Mouse (Mus musculus): ENCODE data around the gene C2cd4d.

The C2cd4d gene

DNA sequence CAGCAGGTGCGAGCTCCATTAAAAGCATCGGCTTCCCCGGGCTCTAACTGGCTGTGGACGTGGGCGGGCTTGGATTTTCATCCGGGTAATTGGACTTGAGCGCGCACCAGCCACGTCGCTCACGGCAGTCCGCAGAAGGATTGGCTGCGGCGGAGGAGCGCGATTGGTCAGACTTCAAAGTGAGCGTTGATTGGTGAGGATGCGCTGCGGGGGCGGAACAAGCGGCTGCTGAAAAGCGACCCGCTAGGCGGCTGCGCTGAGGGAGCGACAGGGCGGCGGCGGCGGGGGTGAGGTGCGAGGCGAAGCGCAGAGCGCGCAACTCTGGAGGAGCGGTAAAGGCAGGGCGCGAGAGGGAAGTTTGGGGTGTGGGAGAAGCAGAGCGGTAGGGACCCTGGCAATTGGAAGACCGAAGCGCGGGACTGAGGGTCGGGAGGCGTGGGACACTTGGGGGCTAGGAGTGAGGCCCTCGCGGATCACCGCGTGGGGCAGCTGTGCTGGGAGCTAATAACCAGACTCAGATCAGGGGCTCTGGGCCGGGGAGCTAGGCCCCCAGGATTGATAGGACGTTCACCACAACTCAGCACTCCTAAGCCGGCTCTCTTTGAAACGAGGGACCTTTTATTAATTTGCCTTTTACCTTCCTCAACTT lies 50.9 kb downstream of the C2cd4d start, which contains the start of gene Tdrkh:
Gene Tdrkh (plus strand): TSS at position 243 of the 649 bp plus-strand sequence.
- peak; percentile 97 for DNase-seq (ENCODE audit: low read depth, low spot score)
